28 mouse cellular contexts compared by ENCODE assay signal in genomic region chr10:37636421-37636820, GRCm38 (mm10).
DNase-seq lines count a peak whose midpoint lies in the region; ATAC-seq lines count a peak whose summit lies in the region.
"Had no signal": no experiment of that assay in that cellular context is flagged by ENCODE, and none has a peak within 500 bp of the region (broad histone marks: within the 10 kb centered on the region; RNA-seq: fewer than 3 reads in every experiment).

No protein-coding gene starts in this region.

- H3K36me3 ChIP-seq in midbrain, embryonic 11.5 days (ENCODE audit: control insufficient read depth, insufficient read depth, low read length), result no peaks in the 10 kb centered on the region
- no peaks in the 10 kb centered on the region for H3K36me3 ChIP-seq in midbrain, embryonic 10.5 days
- H3K36me3 ChIP-seq in embryonic facial prominence, embryonic 14.5 days (ENCODE audit: control insufficient read depth, insufficient read depth, low read length), result no peaks in the 10 kb centered on the region
- H3K36me3 ChIP-seq in limb, embryonic 12.5 days, result no peaks in the 10 kb centered on the region
- H3K36me3 ChIP-seq: heart, embryonic 12.5 days; kidney, embryonic 15.5 days; liver, embryonic 12.5 days had no signal

- no peak overlapping the region for H3K4me2 ChIP-seq in midbrain, embryonic 11.5 days
- H3K4me2 ChIP-seq in embryonic facial prominence, embryonic 14.5 days (ENCODE audit: low read depth, low read length), result peak overlapping the region; percentile 15; the same call in 1 of the 2 replicates
- peak overlapping the region; percentile 40 for H3K4me2 ChIP-seq in limb, embryonic 12.5 days
- H3K4me2 ChIP-seq: heart, embryonic 12.5 days; hindbrain, embryonic 14.5 days; kidney, embryonic 15.5 days; liver, embryonic 12.5 days had no signal

- DNase-seq in midbrain, embryonic 11.5 days (ENCODE audit: low spot score, missing footprints), result peak; percentile 71
- DNase-seq in midbrain, embryonic 10.5 days (ENCODE audit: low spot score), result no peak
- DNase-seq in embryonic facial prominence, embryonic 14.5 days (ENCODE audit: low spot score), result no peak
- no peak for DNase-seq in kidney, postnatal 36 days
- no peak for DNase-seq in kidney, postnatal 4 days
- DNase-seq: adrenal gland, postnatal 25 days; cerebellum, adult 11-12 months; cerebellum, adult 9-11 months; gastrocnemius, adult 2 months; gastrocnemius, postnatal 36 days; heart, adult 2 months; heart, postnatal 4 days; kidney, adult 18-20 months; liver, postnatal 0 days; lung, postnatal 4 days; spleen, adult 18-20 months; thymus, adult 2 months; thymus, postnatal 36 days had no signal

- 86% methylated on average over 4 of the region's 4 CpGs for WGBS in midbrain, embryonic 11.5 days
- WGBS in midbrain, embryonic 10.5 days, result 81% methylated on average over 4 of the region's 4 CpGs
- whole genome bisulfite sequencing in embryonic facial prominence, embryonic 14.5 days, result 28% methylated on average over 4 of the region's 4 CpGs
- WGBS in limb, embryonic 12.5 days, result 10% methylated on average over 4 of the region's 4 CpGs

- no peak overlapping the region for H3K4me3 ChIP-seq in midbrain, embryonic 11.5 days (ENCODE audit: low read depth, low read length)
- no peak overlapping the region for H3K4me3 ChIP-seq in midbrain, embryonic 10.5 days
- H3K4me3 ChIP-seq in embryonic facial prominence, embryonic 14.5 days (ENCODE audit: low read depth, low read length), result no peak overlapping the region
- H3K4me3 ChIP-seq in limb, embryonic 12.5 days (replicated peaks), result no peak overlapping the region
- H3K4me3 ChIP-seq: gastrocnemius, adult 2 months; heart, adult 2 months; heart, embryonic 12.5 days; kidney, embryonic 15.5 days; liver, embryonic 12.5 days had no signal

- H3K9me3 ChIP-seq in midbrain, embryonic 11.5 days (ENCODE audit: control insufficient read depth, low read length), result no peaks in the 10 kb centered on the region
- H3K9me3 ChIP-seq in midbrain, embryonic 10.5 days (replicated peaks), result no peaks in the 10 kb centered on the region
- H3K9me3 ChIP-seq in embryonic facial prominence, embryonic 14.5 days (ENCODE audit: control insufficient read depth, low read length), result no peaks in the 10 kb centered on the region
- no peaks in the 10 kb centered on the region for H3K9me3 ChIP-seq in limb, embryonic 12.5 days
- H3K9me3 ChIP-seq: heart, embryonic 12.5 days; kidney, embryonic 15.5 days; liver, embryonic 12.5 days had no signal

- no peak for ATAC-seq in midbrain, embryonic 11.5 days (ENCODE audit: low FRiP score)
- no peak for ATAC-seq in embryonic facial prominence, embryonic 14.5 days (ENCODE audit: low read depth)
- ATAC-seq in limb, embryonic 12.5 days (ENCODE audit: insufficient number of reproducible peaks, insufficient read depth, low FRiP score, low TSS enrichment, low read depth), result no peak
- no peak for ATAC-seq in megakaryocyte, adult 5-6 weeks (ENCODE audit: poor library complexity, severe bottlenecking)
- ATAC-seq: CD4-positive, CD25-positive, alpha-beta regulatory T cell, adult 4 months; forebrain, embryonic 14.5 days; liver, embryonic 12.5 days; liver, postnatal 0 days; midbrain, embryonic 16.5 days had no signal

- H3K27ac ChIP-seq in midbrain, embryonic 11.5 days (ENCODE audit: low read depth, low read length), result no peak overlapping the region
- no peak overlapping the region for H3K27ac ChIP-seq in midbrain, embryonic 10.5 days (replicated peaks)
- no peak overlapping the region for H3K27ac ChIP-seq in embryonic facial prominence, embryonic 14.5 days (replicated peaks; ENCODE audit: low read depth, low read length)
- H3K27ac ChIP-seq in limb, embryonic 12.5 days, result 0 out of 2 replicates have a peak overlapping the region, but pooled peaks have one; percentile 5
- H3K27ac ChIP-seq: gastrocnemius, adult 2 months; heart, adult 2 months; hindbrain, embryonic 14.5 days; kidney, embryonic 15.5 days; liver, embryonic 12.5 days; stomach, postnatal 0 days had no signal

- no peaks in the 10 kb centered on the region for H3K4me1 ChIP-seq in midbrain, embryonic 11.5 days (ENCODE audit: control insufficient read depth, insufficient read depth, low read length)
- H3K4me1 ChIP-seq in midbrain, embryonic 10.5 days, result peaks cover 9% of the 10 kb centered on the region
- 0 out of 2 replicates have a peak, but pooled peaks cover 6% of the 10 kb centered on the region for H3K4me1 ChIP-seq in embryonic facial prominence, embryonic 14.5 days (ENCODE audit: control insufficient read depth, insufficient read depth, low read length)
- peaks cover 14% of the 10 kb centered on the region for H3K4me1 ChIP-seq in limb, embryonic 12.5 days (replicated peaks)
- H3K4me1 ChIP-seq: heart, embryonic 12.5 days; liver, embryonic 12.5 days had no signal

- no peak overlapping the region for H3K9ac ChIP-seq in midbrain, embryonic 11.5 days (ENCODE audit: low read length)
- no peak overlapping the region for H3K9ac ChIP-seq in embryonic facial prominence, embryonic 14.5 days (ENCODE audit: low read depth, low read length)
- H3K9ac ChIP-seq in limb, embryonic 12.5 days (replicated peaks), result no peak overlapping the region
- H3K9ac ChIP-seq: heart, embryonic 12.5 days; hindbrain, embryonic 14.5 days; kidney, embryonic 15.5 days; liver, embryonic 12.5 days; liver, postnatal 0 days had no signal

- H3K27me3 ChIP-seq in midbrain, embryonic 11.5 days (ENCODE audit: control insufficient read depth, insufficient read depth, low read length), result no peaks in the 10 kb centered on the region
- no peaks in the 10 kb centered on the region for H3K27me3 ChIP-seq in midbrain, embryonic 10.5 days (ENCODE audit: low read depth, poor library complexity, severe bottlenecking)
- H3K27me3 ChIP-seq in embryonic facial prominence, embryonic 14.5 days (replicated peaks; ENCODE audit: control insufficient read depth, insufficient read depth, low read length), result no peaks in the 10 kb centered on the region
- H3K27me3 ChIP-seq in limb, embryonic 12.5 days, result no peaks in the 10 kb centered on the region
- H3K27me3 ChIP-seq: kidney, embryonic 15.5 days; liver, embryonic 12.5 days had no signal
